Mouse (Mus musculus) mature B cell (primary cell): ENCODE measurements around the gene Coasy.

Experiments
- in situ Hi-C: fragments of 300-500 bp; cut with MboI; formaldehyde crosslinking; loops from 2 replicates; pipeline ENCODE4 v1.14.3; 2019

The Coasy gene

DNA sequence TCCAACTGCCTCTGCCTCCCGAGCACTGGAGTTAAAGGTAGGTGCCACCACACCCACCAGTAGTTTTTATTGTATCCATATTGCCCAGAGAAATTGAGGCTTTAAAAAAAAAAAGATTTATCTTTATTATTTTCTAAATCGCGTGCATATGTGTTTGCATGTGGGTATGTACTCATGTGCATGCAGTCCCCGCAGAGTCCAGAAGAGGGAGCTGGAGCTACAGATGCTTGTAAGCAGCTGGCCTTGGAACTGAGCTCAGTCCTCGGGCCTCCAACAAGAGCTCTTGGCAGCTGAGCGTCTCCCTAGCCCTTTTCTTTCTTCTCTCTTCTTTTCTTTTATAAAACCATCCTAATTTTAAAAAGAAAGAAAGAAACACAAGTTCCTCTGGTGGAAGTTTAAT, 49.3 kb downstream of the Coasy start:
- in situ Hi-C loops = no loop called here

DNA sequence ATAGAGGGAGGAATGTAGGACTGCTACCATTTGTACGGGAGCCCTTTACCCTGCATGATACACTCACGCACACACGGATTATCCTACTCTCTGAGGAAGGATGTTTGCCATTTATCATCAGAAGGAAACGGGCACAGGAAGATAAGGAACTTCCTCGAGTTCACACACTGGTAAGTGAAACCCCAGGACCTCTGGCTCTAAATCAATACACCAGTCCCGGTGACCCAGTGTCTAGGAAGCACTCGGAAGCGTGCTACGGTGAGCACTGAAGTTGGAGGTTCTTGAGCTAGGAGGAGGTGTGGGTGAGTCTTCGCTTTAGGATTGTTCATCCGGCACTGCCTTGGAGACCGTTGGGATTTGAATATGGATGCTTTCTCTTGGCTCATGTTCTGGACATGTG, 50.7 kb downstream of the Coasy start:
- in situ Hi-C loops = no loop called here

DNA sequence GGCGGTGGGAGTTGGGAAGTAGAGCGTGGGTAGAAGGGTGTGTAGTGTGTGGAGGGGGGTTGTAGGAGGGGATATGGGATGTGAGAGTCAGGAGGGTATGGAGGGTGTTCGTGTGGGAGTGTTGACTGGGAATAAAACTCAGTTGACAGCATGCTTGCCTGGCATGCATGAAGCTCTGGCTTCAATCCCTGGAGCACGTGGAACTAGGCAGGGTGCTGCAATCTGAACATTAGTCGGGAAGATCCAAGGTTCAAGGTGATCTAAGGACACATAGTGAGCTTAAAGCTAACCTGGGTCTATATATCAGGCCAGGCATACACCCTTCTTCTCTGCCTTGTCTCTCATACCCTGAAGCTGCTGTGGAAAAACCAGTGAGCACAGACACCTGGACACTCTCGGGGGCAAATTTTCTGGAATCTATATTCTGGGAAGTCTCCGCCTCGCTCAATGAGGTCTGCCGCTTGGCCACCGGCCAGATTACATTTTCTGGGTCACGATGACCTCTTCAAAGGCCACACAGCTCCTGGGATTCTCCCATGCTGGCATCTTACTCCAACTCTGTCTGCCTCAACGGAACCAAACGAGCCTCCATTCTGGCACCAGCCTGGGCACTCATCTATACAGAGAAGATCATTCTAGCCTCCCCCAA, 52.0 kb downstream of the Coasy start:
- in situ Hi-C loops = no loop called here
